Mouse (Mus musculus) C2C12 (cell line): ENCODE results near the gene Med13l.

Experiments used
- CEBPB ChIP-seq: IDR thresholded peaks from one replicate; pipeline ENCODE4 v1.6.1; 2011; ENCODE audit warnings: low read depth, mild to moderate bottlenecking, control low read depth, moderate library complexity
- CTCF ChIP-seq: IDR thresholded peaks from one replicate; pipeline ENCODE4 v1.5.1; 2011; ENCODE audit not compliant: control insufficient read depth, insufficient read depth, insufficient read length
- MAX ChIP-seq: IDR thresholded peaks from one replicate; pipeline ENCODE4 v1.6.1; 2011; ENCODE audit warnings: mild to moderate bottlenecking, control low read depth
- USF1 ChIP-seq: IDR thresholded peaks from one replicate; pipeline ENCODE4 v1.6.1; 2011; ENCODE audit warnings: low read depth, mild to moderate bottlenecking, control low read depth, moderate library complexity

DNA sequence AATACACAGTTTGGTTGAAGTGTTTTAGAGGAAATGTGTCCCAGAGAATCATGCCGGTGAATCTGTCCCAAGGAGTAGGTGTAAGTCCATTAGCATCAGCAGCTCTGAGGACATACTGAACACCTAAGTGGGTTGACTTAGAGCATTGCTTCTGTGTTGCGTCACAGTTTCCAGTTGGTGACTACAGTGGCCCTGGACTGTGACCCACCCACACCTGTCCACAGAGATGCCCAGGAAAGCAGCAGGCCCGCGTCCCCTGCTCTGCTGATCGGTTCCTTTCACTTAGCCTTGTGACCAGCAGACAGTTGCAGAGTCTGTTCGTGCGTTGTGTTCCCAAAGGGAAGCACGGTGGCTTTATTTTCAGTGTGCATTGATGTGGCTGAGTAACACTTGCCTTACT, 92.1 kb downstream of the Med13l start:
- TF ChIP-seq CTCF (no peak), USF1 (no peak), MAX (no peak), CEBPB (no peak)
